Mouse (Mus musculus) lung, embryonic 16.5 days (tissue): ENCODE measurements at regions not wholly inside any gene's neighbourhood (a gene's known extent, or its start where the extent isn't known, plus 50 kb on each side); places are given as distances from the start of the nearest gene placed in this dataset.

Source experiments
- ATAC-seq: fragments of 200-750 bp; cut with Nextera tagmentation; 2 replicates; pipeline ENCODE4 v1.8.0; 2017; ENCODE audit warnings: low read depth, mild to moderate bottlenecking, moderate library complexity
- H3K27ac ChIP-seq: fragments of 300-500 bp; sonication (generic); 2 replicates; pipeline ENCODE4 v1.5.1; 2014; ENCODE audit warnings: mild to moderate bottlenecking, control low read depth, low read length
- H3K27me3 ChIP-seq: fragments of 300-500 bp; sonication (generic); 2 replicates; pipeline ENCODE4 v1.6.1; 2014; ENCODE audit warnings: low read depth, low read length, mixed read lengths; ENCODE audit not compliant: control insufficient read depth, insufficient read depth
- H3K36me3 ChIP-seq: fragments of 300-500 bp; sonication (generic); 2 replicates; pipeline ENCODE4 v1.6.1; 2014; ENCODE audit warnings: low read length; ENCODE audit not compliant: control insufficient read depth, insufficient read depth
- H3K4me1 ChIP-seq: fragments of 300-500 bp; sonication (generic); replicated peaks from 2 replicates; pipeline ENCODE4 v1.6.1; 2014; ENCODE audit warnings: low read length, mixed read lengths; ENCODE audit not compliant: control insufficient read depth, insufficient read depth
- H3K4me2 ChIP-seq: fragments of 300-500 bp; sonication (generic); 2 replicates; pipeline ENCODE4 v1.6.1; 2014; ENCODE audit warnings: low read depth, low read length, control low read depth
- H3K4me3 ChIP-seq: fragments of 300-500 bp; sonication (generic); 2 replicates; pipeline ENCODE4 v1.5.1; 2014; ENCODE audit warnings: mild to moderate bottlenecking, low read length, control low read depth
- H3K9ac ChIP-seq: fragments of 300-500 bp; sonication (generic); 2 replicates; pipeline ENCODE4 v1.6.1; 2014; ENCODE audit warnings: low read length, control low read depth
- H3K9me3 ChIP-seq: fragments of 300-500 bp; sonication (generic); 2 replicates; pipeline ENCODE4 v1.6.1; 2016; ENCODE audit warnings: low read length; ENCODE audit not compliant: control insufficient read depth
- whole genome bisulfite sequencing: fragments of 180-500 bp; shearing (Covaris S2); extraction: QIAGEN DNeasy Blood & Tissue Kit; methylation state at CpG from one replicate; pipeline ENCODE4 v1.1.7; 2014; 5-methylcytosine and 5-hydroxymethylcytosine counted together

DNA sequence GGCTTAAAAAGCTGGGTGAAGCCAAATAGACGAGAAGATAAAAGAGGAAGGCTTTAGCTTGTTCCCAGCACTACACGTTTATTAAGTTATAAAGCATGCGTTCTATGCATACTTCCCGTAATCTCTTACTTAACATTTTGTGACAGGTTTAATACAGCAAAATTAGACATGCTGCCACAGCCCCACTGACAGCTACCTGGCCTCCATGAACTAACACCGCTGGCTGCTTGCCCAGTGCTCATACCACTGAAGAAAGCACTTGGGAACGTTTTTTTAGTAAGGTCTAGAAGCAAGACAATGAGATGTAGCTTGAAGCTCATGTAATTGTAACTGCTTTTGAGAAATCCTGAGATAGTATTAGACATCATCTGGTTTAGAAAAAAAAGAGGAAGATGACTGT, 152.3 kb upstream of the Isl1 start:
- Histone ChIP-seq H3K27me3 (no peaks in the 10 kb centered on the region), H3K9me3 (no peaks in the 10 kb centered on the region), H3K4me1 (no peaks in the 10 kb centered on the region), H3K27ac (no peak overlapping the region), H3K9ac (no peak overlapping the region), H3K36me3 (no peaks in the 10 kb centered on the region), H3K4me3 (no peak overlapping the region), H3K4me2 (no peak overlapping the region)
- ATAC-seq = no peak
- WGBS = 51% methylated on average over 6 of the region's 6 CpGs

DNA sequence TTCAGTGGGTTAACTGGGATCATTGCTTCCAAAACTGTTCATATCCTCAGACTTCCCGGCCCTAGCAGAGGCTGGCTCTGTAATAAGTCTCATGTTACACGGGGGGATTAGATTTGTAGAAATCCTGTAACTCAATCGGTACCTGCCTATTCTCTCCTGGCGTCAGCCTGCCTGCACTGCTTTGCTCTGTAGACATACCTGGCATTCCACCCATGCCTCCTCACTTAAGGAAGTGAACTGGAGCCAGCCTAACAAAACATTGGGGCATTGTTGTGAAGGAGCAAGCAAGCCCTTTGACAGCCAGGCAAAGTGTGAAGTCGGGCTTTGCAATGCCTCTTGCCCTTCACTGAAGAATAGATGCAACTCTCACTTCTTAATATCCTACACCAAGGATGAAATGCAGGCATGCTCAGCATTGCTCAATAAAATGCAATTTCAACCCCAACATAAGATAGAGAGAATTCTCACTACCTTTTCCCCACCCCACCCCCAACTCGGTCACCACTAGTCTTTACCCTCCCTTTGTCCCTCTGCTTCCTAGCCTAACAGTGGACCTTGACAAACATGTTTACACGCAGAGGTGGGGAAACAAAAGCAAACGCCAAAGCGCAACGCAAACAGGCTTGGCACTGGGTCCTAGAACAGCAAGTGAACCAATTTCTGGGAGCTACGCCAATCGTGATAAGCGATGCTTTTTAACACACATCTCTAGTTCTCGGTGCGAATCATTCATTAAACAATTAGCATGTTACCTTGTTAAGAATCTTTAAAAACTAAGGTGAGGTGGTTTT, 133.9 kb upstream of the Isl1 start:
- Histone ChIP-seq H3K27ac (peak overlapping the region; percentile 63), H3K4me3 (no peak overlapping the region), H3K4me1 (0 out of 2 replicates have a peak, but pooled peaks cover 5% of the 10 kb centered on the region), H3K9me3 (no peaks in the 10 kb centered on the region), H3K4me2 (peak overlapping the region; percentile 43), H3K9ac (no peak overlapping the region), H3K27me3 (no peaks in the 10 kb centered on the region), H3K36me3 (no peaks in the 10 kb centered on the region)
- WGBS = 21% methylated on average over 15 of the region's 15 CpGs
- peak; percentile 95 for ATAC-seq

DNA sequence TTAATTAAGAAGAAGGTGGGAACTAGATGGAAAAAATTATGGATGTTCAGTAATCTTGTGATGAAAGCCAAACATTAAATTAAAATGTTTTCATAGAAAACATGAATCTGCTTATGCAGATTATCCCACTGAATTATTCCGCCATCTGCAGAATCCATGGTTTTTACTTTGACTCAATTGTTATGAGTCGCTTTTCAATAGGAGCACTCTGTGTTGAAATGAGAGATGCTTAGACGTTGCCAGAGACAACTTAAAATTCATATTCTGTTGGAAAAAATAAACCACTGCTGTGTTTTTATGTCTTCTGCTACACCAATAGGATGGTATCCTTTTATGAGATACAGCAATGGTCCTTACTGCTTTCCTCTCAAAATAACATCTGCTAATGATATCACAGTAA, 108.3 kb upstream of the Isl1 start:
- H3K27me3 ChIP-seq = no peaks in the 10 kb centered on the region
- H3K4me1 ChIP-seq = no peaks in the 10 kb centered on the region
- no peak overlapping the region for H3K4me3 ChIP-seq
- no peaks in the 10 kb centered on the region for H3K36me3 ChIP-seq
- H3K9ac ChIP-seq = no peak overlapping the region
- WGBS = 83% methylated on average over 3 of the region's 3 CpGs
- no peak for ATAC-seq
- H3K4me2 ChIP-seq = no peak overlapping the region
- H3K27ac ChIP-seq = no peak overlapping the region
- no peaks in the 10 kb centered on the region for H3K9me3 ChIP-seq

DNA sequence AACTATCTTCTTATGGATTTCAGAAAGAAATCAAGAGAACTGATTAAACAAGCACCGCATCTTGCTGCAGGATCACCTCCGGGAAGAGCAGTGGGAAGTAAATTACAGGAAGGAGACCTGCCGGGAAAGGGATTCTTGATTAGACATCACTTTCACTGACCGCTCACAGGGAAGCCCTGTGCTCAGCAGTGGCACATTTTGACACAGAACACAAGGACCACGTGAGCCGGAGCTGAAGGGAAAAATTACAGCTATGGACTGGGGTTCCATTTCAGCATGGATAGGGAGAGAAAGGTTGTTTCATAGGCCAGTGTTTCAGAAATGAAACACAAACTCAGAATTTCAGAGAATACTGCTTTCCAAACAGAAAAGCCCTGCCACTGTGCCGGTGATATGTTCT, 105.0 kb upstream of the Isl1 start:
- ATAC-seq = no peak
- Histone ChIP-seq H3K4me3 (no peak overlapping the region), H3K9me3 (no peaks in the 10 kb centered on the region), H3K4me2 (no peak overlapping the region), H3K4me1 (no peaks in the 10 kb centered on the region), H3K27me3 (no peaks in the 10 kb centered on the region), H3K27ac (no peak overlapping the region), H3K9ac (no peak overlapping the region), H3K36me3 (no peaks in the 10 kb centered on the region)
- 28% methylated on average over 7 of the region's 7 CpGs for WGBS

DNA sequence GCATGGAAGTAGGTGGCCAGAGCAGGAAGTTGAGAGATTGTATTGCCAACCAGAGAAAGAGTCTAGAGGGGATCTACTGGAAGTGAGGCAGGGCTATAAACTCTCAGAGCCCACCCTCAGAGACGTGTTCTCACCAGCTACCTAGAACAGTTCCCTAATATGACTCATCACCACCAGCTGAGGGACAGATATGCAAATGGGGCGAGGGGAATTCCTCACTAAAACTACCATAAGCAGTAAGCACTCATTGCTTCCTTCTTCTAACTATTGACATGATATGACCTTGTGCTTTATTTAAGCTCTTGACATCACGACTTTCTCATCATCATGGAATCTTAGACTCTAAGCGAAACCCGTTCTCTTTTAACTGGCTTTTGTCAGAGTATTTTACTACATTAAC, 101.2 kb upstream of the Isl1 start:
- Histone ChIP-seq H3K36me3 (no peaks in the 10 kb centered on the region), H3K4me1 (no peaks in the 10 kb centered on the region), H3K9me3 (no peaks in the 10 kb centered on the region), H3K9ac (no peak overlapping the region), H3K4me2 (no peak overlapping the region), H3K27me3 (no peaks in the 10 kb centered on the region), H3K4me3 (no peak overlapping the region), H3K27ac (no peak overlapping the region)
- ATAC-seq = no peak
- WGBS = 57% methylated on average over 5 of the region's 5 CpGs
